Mouse (Mus musculus): ENCODE measurements around the gene Dact1.

The Dact1 gene

GRCm38 (mm10) chr12:71337896-71338463 is 28.3 kb downstream of the Dact1 start:
- no peak for DNase-seq (ENCODE audit: low spot score)

- no peak for DNase-seq (ENCODE audit: low spot score)
Measured at GRCm38 (mm10) chr12:71339142-71339848, 29.6 kb downstream of the Dact1 start.

DNA sequence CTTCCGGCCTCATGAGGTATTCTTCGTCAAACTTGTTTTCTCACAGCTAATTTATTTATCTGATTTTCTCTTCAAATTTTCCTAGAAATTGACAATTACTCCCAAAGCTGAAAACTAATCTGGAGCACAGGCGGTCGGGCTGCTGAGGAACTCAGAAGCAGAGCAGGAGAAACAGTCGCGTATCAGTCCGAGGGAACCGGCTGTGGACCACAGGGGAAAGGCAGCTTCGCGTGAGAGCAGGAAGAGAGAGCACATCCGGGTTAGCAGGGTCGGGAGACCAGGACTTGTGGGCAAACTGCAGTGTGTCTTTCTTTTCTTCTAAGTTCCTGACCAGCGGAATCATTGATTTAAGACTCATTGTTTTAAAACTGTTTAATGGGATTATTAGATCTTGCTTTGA is 32.7 kb downstream of the Dact1 start:
- DNase-seq (ENCODE audit: low spot score): no peak

DNA sequence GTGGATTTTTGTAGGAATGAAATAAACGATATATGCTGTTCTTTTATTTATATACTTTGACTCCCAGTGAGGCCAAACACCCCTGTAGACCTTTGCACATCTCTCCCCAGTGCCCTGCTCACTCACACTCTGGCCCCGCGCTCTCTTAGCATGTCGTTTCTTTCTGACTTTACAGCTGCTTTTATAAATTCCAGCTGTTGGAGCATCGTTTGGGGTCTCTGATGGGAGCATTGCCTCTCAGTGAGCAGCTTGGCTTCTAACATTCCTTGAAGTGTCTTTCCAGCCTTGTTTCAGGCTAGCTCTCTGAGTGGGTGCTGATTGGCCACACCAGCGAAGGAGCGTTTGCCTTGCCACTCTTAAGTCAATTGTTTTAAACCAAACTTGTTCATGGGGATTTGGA is 35.8 kb downstream of the Dact1 start:
- DNase-seq (ENCODE audit: low spot score): no peak

DNA sequence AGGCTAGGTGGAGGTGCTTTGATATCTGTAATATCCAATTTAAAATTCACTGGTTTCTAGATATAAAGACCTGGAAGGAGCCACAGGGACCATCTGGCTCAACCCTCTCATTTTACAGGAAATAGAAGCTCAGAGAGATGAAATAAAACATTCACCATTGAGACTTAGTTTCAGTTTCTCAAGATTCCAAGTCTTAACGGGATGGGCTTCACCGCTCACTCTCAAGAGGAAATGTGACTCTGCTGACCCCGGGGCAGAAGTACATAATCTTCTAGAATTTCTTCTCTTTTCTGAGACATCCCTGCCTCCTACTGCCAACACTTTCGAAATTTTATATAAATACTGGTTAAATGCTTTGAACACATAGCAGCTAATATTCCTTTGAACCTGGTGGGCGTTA is 36.4 kb downstream of the Dact1 start:
- DNase-seq (ENCODE audit: low spot score): no peak

- no peak for DNase-seq (ENCODE audit: low spot score)
Measured at GRCm38 (mm10) chr12:71348401-71348896, 38.8 kb downstream of the Dact1 start.

DNA sequence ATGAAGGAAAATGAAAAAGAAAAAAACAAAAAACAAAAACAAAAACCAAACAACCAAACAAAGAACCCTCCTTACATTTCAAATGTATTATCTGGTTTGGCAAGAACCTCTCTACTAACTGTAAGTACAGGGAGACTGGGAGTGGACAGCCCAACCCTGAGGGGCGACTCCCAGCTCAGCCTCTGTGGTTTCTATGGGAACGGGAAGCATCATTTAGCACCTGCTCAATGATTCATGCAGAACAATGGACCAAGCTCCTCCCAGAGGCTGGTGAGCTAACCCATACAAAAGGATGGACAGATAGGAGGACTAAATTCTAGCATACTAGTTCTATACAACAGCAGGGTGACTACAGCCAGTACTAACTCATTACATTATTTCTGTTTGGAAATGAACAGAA is 40.4 kb downstream of the Dact1 start:
- DNase-seq (ENCODE audit: low spot score): no peak

- no peak for DNase-seq (ENCODE audit: low spot score)
Measured at GRCm38 (mm10) chr12:71354656-71355055, 45.0 kb downstream of the Dact1 start.

DNA sequence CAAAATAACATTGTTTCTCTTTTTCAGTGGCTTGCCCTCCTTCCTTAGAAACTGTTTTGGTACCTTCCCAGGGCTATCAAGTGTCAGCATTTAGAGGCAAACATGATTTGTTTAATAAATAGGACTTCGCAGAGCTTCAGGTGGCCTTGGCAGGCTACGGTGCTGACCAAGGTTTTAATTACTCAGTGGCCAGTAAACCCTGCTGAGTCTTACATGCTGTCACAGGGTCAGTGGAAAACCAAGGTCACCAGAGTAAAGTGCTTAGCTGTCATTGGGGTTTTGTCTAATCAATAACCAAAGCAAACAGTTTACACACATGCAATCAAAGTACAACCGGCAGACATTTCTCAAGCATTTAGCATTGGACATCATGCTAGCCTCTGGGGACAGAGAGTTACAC is 45.4 kb downstream of the Dact1 start:
- DNase-seq (ENCODE audit: low spot score): no peak

- DNase-seq (ENCODE audit: low spot score): no peak
Measured at GRCm38 (mm10) chr12:71361616-71362015, 51.9 kb downstream of the Dact1 start.

GRCm38 (mm10) chr12:71362425-71362824 is 52.7 kb downstream of the Dact1 start:
- no peak for DNase-seq (ENCODE audit: low spot score)

DNA sequence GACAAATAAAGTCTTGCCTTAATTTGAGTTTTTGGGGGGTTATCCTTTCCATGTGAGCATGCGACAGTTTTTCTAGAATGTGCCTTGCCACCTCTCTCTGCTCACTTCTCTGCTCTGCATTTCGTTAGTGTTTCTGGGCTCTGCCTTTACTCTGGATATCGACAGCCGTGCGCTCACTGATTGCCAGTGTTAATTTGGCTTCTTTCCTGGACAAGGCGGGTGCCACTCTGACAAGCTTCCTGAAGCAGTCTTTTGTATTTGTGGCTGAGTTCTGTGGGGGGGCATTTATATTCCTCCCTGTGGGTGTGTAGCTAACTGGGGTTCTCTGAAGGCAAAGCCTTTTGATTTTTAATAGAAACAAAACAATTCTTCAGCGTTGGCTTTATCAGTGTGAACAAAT is 54.4 kb downstream of the Dact1 start:
- peak; percentile 24 for DNase-seq (ENCODE audit: low spot score)

GRCm38 (mm10) chr12:71364531-71364930 is 54.8 kb downstream of the Dact1 start:
- no peak for DNase-seq (ENCODE audit: low spot score)

DNA sequence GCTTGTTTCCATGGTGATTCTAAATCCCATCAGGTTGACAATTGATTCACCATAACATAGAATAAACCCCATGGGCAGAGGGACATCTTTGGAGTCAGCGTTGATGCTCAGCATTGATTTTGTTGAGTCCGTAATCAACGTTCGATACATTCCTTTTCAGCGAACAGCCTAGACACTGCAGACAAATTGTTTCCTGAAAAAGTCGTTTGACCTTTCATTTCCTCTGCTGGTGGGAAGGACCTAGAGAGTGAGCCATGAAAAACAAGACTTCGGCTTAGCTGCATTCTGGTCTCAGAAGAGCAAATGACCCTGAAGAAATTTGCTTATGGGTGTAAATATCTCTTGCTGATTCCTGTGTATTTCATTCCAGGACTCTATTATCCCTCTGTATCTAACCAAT is 55.5 kb downstream of the Dact1 start:
- no peak for DNase-seq (ENCODE audit: low spot score)

GRCm38 (mm10) chr12:71366175-71366574 is 56.5 kb downstream of the Dact1 start:
- no peak for DNase-seq (ENCODE audit: low spot score)

DNA sequence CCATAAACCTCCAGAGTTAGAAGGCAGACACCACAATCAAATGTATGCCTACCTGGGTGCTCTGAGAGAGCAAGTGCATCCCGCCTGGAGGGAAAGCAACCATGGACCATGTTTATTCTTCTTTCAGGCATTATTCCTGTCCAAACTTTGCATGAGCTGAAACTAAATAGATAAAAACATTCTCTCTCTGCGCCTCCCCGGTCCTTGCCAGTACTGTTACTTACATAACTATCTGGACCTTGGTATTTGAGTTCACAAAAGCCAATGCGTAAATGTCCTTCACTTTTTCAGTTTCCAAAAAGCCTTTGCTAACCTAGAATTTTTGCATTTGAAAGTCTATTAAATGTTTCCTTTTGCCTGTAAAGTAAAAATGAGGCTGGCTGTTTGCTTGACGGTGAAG is 58.9 kb downstream of the Dact1 start:
- no peak for DNase-seq (ENCODE audit: low spot score)

Measured in layer of hippocampus, adult 9-10 months (tissue).